Mouse (Mus musculus): ENCODE data around the gene Ttll9. TPM values are rescaled to one million over a fixed set of nuclear protein-coding genes. Genes with fewer than 3 reads are reported as not detected.

Gene Ttll9
- total and polyA plus RNA-seq, 2 experiments from 2014 or later, result 4.3 to 8.0 TPM

DNA sequence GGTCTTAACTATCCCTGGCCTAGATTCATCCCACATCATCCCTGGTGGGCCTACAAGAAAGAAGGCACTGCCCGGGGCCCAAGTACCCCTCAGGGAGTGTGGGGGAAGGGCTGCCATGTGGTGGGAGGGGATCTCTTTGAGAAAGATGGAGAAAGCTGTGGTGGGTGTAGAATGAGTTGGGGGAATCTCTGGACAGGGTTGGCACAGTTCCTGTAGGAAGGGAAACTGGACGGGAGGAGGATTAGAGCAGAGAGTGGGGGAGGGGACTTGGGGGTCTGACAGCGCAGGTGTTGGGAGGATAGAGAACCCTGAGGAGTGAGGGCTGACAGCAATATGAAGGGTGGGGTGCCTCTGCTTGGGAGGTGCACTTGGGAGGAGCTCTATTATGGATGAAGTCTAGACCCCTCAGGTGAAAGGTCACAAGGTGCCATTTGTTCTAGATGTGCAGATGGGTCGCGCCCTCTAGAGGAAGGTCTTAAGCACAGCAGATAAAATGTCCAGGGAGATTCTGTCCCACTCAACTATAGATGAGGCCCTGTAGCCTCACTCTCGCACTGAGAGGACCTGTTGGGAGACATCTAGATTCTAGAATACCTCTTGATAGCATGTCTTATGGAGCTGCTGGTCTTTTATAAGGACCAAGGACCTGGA, 93.1 kb downstream of the Ttll9 start:
- Histone ChIP-seq H3K27ac (ENCODE audit: low read depth, low read length) (no peak overlapping the region), H3K4me3 (ENCODE audit: low read depth, low read length) (no peak overlapping the region), H3K4me1 (ENCODE audit: insufficient read depth) (no peaks in the 10 kb centered on the region), H3K9me3 (ENCODE audit: low read length) (no peaks in the 10 kb centered on the region), H3K4me2 (ENCODE audit: low read depth) (no peak overlapping the region), H3K9ac (no peak overlapping the region), H3K27me3 (ENCODE audit: insufficient read depth, low read length) (no peaks in the 10 kb centered on the region; the same call in 1 of the 2 replicates), H3K36me3 (ENCODE audit: insufficient read depth) (peaks cover 26% of the 10 kb centered on the region)
- ATAC-seq, result no peak
- DNase-seq, result no peak
- WGBS, result 63% methylated on average over 6 of the region's 6 CpGs
- TF ChIP-seq CTCF (IDR thresholded peaks at IDR 0.05; ENCODE audit: low read depth), result peak; percentile 15; the same call in 1 of the 2 replicates

Other genes with a start within 250 kb of the Ttll9 start
- 58.8 and 70.5 TPM in 2 replicates for gene Id1, start 226.2 kb upstream of the Ttll9 start, total RNA-seq (2014; rRNA removed)
- gene Id1, start 226.2 kb upstream of the Ttll9 start, polyA plus RNA-seq (2015; fragmentation: Nextera tagmentation; extraction: Ambion mirVana), result 59.8 and 71.3 TPM in 2 replicates
- 4.3 TPM in 2 replicates for gene Cox4i2, start 208.3 kb upstream of the Ttll9 start, total RNA-seq (2014; rRNA removed)
- gene Cox4i2, start 208.3 kb upstream of the Ttll9 start, polyA plus RNA-seq (2015; fragmentation: Nextera tagmentation; extraction: Ambion mirVana), result 4.4 and 5.4 TPM in 2 replicates
- gene Bcl2l1, start 130.8 kb upstream of the Ttll9 start, total RNA-seq (2014; rRNA removed), result 152 and 157 TPM in 2 replicates
- 173 and 175 TPM in 2 replicates for gene Bcl2l1, start 130.8 kb upstream of the Ttll9 start, polyA plus RNA-seq (2015; fragmentation: Nextera tagmentation; extraction: Ambion mirVana)
- 10.5 and 22.5 TPM in 2 replicates for gene Tpx2, start 114.5 kb upstream of the Ttll9 start, total RNA-seq (2014; rRNA removed)
- gene Tpx2, start 114.5 kb upstream of the Ttll9 start, polyA plus RNA-seq (2015; fragmentation: Nextera tagmentation; extraction: Ambion mirVana), result 11.0 and 11.2 TPM in 2 replicates
- 0.29 TPM in 1 of 2 replicates, not detected in the other for gene Mylk2, start 51.1 kb upstream of the Ttll9 start, total RNA-seq (2014; rRNA removed)
- not detected in 2 replicates for gene Mylk2, start 51.1 kb upstream of the Ttll9 start, polyA plus RNA-seq (2015; fragmentation: Nextera tagmentation; extraction: Ambion mirVana)
- gene Foxs1, start 29.3 kb upstream of the Ttll9 start, total RNA-seq (2014; rRNA removed), result 2.4 and 2.6 TPM in 2 replicates
- 3.1 TPM in 2 replicates for gene Foxs1, start 29.3 kb upstream of the Ttll9 start, polyA plus RNA-seq (2015; fragmentation: Nextera tagmentation; extraction: Ambion mirVana)
- 23.7 and 25.0 TPM in 2 replicates for gene Dusp15, start 10.8 kb upstream of the Ttll9 start, total RNA-seq (2014; rRNA removed)
- 12.9 and 14.8 TPM in 2 replicates for gene Dusp15, start 10.8 kb upstream of the Ttll9 start, polyA plus RNA-seq (2015; fragmentation: Nextera tagmentation; extraction: Ambion mirVana)
- 65.9 and 95.4 TPM in 2 replicates for gene Pdrg1, start 52.9 kb downstream of the Ttll9 start, total RNA-seq (2014; rRNA removed)
- 195 and 219 TPM in 2 replicates for gene Pdrg1, start 52.9 kb downstream of the Ttll9 start, polyA plus RNA-seq (2015; fragmentation: Nextera tagmentation; extraction: Ambion mirVana)
- gene Xkr7, start 69.4 kb downstream of the Ttll9 start, total RNA-seq (2014; rRNA removed), result 17.2 and 21.9 TPM in 2 replicates
- 0.76 and 0.77 TPM in 2 replicates for gene Xkr7, start 69.4 kb downstream of the Ttll9 start, polyA plus RNA-seq (2015; fragmentation: Nextera tagmentation; extraction: Ambion mirVana)
- gene Ccm2l, start 103.5 kb downstream of the Ttll9 start, total RNA-seq (2014; rRNA removed), result 2.1 and 7.4 TPM in 2 replicates
- 1.1 TPM in 2 replicates for gene Ccm2l, start 103.5 kb downstream of the Ttll9 start, polyA plus RNA-seq (2015; fragmentation: Nextera tagmentation; extraction: Ambion mirVana)
- gene Hck, start 146.0 kb downstream of the Ttll9 start, total RNA-seq (2014; rRNA removed), result 3.1 and 5.7 TPM in 2 replicates
- gene Hck, start 146.0 kb downstream of the Ttll9 start, polyA plus RNA-seq (2015; fragmentation: Nextera tagmentation; extraction: Ambion mirVana), result 2.6 and 3.5 TPM in 2 replicates
- 42.8 and 60.4 TPM in 2 replicates for gene Tm9sf4, start 198.8 kb downstream of the Ttll9 start, total RNA-seq (2014; rRNA removed)
- 52.5 and 69.3 TPM in 2 replicates for gene Tm9sf4, start 198.8 kb downstream of the Ttll9 start, polyA plus RNA-seq (2015; fragmentation: Nextera tagmentation; extraction: Ambion mirVana)

Measured in forebrain, postnatal 0 days (tissue).